Mouse (Mus musculus): Measurements from ENCODE around the gene Pa2g4.
"Not testable (repeated sequence)": the region's sequence is repeated elsewhere in the genome, so short reads cannot be mapped to it uniquely, and the experiment has no call there.

The Pa2g4 gene

DNA sequence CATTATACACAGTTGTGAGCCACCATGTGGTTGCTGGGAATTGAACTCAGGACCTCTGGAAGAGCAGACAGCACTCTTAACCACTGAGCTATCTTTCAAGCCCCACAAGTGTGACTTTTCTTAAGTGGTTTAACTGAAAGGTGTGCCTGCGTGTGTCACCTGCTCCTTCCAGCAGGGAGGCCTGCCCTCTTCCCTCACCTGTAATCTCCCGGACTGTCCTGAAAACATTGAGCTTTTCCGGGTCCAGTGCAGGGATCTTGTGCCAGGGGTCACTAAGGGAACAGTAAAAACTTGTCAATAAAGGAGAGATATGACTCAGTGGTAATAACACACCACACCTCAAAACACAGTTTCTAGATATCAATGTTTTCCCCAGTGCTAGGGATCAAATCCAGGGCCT lies 13.5 kb upstream of the Pa2g4 start:
- DNase-seq (ENCODE audit: extremely low spot score), result no peak

DNA sequence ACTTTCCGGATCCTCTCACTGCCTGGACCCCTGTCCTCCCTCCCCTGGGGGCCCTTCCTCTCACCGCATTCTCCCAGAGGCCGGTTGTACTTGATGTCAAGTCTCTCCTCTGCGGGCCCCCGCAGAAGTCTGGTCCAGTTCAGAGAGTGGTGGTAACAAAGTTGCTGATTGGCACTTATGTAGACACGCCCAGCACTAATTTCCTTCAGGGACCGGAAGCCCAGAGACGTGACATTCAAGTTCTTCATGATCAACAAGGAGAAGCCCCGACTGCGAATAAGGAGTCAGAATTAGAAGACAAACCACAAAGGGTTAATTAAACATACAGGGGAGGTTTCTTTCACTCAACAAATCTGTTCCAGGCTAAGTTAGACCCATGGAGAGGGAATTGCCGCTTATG lies 12.5 kb upstream of the Pa2g4 start:
- no peak for DNase-seq (ENCODE audit: extremely low spot score)

DNA sequence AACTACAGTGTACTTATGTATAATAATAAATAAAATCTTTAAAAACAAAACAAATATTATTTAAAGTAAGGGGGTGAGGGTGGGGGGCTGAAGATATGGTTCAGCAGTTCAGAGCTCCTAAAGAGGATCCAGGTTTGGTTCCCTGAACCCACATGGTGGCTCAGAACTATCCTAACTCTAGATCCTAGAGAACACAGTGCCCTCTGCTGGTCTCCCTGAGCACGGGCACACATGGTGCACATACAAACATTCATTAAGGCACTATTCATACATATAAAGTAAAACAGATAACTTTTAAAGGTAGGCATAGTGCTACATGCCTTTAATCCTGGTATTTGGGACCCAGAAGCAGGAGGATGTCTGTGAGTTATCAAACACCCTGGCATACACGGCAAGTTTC lies 9.3 kb upstream of the Pa2g4 start:
- DNase-seq (ENCODE audit: extremely low spot score), result no peak

DNA sequence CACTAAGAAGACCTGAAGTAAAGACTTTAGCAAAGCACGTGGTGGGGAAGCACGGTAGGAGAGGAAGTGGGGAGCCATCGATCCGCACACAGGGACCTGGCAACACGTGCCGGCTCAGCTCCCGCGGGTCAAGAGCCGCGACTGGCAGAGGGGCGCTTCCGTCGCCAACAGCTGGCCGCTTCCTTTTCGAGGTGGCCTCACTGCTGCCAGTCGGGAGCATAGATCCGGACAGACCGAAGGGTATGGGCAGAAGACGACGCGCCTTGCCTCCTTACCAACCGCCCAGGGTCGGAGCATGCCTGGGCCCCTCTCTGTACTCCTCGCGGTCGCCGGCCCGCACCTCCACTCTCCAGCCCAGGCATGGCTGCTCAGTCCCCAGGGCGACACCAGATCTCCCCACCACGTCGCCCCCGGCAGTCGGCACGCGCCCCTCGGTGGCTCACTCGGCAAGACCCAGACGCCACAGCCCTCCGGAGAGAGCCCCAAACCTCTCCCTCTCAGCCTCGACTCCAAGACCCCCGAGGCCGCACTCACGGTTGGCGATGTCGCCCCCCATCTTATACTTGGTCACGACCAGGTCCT lies 490 bp downstream of the Pa2g4 start:
- peak; percentile 61 for DNase-seq (ENCODE audit: extremely low spot score)

DNA sequence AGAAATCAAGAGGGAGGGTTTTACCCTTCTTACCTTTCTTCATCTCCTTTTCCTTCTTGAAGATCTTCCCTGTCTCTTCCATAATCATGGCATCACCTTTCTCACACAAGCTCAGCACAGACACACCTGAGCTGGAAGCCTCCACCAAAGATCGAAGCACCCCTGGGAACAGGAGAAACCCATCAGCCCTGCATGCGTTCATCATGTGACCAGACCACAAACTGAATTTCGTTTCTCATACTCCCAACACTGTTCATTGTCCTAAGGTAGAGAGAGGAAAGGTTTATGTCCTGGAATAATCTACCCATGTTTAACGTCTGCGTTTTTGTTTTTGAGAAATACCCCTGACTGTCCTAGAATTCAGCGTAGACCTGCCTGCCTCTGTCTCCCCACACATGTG lies 2.2 kb downstream of the Pa2g4 start:
- DNase-seq (ENCODE audit: extremely low spot score), result no peak

DNA sequence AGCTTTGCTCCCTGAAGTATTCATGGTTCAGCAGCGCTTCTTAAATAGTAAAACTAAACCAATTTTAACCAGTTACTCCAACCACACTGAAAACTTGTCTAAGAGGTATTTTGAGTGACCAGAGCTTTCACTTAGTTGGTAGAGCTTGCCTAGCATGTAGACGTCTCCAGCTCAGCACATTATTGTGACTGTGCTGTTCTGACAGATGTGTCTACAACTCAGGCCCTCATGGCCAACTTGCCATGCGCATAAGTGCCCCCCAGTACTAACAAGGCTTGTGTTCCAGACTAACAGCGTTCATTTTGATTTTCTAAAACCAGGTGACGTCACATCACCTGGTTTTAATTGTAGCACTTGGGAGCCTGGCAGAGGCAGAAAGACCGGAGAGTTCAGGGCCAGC lies 8.8 kb downstream of the Pa2g4 start:
- no peak for DNase-seq (ENCODE audit: extremely low spot score)

DNA sequence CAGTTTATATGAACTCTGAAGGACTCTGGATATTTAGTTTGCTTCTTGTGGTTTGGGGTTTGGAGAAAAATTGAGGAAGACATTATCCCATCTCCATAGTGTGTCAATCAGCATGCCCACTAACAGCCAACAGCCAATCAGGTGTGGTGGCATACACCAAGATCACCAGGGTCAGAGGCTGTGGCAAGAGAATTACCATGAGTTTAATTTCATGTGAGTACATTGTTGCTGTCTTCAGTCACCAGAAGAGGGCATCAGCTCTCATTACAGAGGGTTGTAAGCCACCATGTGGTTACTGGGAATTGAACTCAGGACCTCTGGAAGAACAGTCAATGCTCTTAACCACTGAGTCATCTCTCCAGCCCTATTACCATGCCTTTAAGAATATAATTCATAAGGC lies 9.5 kb downstream of the Pa2g4 start:
- DNase-seq (ENCODE audit: extremely low spot score), result no peak

DNA sequence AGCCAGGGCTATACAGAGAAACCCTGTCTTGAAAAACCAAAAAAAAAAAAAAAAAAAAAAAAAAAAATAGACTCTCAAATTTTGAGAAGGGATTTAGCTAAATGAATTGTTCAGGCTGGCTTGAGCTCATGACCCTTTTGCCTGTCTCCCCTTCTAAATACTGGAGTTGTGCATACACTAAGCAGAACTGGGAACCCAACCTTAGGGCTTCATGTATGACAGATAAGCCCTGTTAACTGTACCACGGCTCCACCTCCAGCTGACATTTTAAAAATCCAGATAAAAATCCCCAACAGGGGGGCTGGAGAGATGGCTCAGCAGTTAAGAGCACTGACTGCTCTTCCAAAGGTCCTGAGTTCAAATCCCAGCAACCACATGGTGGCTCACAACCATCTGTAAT lies 10.2 kb downstream of the Pa2g4 start:
- DNase-seq (ENCODE audit: extremely low spot score), result not testable (repeated sequence)

DNA sequence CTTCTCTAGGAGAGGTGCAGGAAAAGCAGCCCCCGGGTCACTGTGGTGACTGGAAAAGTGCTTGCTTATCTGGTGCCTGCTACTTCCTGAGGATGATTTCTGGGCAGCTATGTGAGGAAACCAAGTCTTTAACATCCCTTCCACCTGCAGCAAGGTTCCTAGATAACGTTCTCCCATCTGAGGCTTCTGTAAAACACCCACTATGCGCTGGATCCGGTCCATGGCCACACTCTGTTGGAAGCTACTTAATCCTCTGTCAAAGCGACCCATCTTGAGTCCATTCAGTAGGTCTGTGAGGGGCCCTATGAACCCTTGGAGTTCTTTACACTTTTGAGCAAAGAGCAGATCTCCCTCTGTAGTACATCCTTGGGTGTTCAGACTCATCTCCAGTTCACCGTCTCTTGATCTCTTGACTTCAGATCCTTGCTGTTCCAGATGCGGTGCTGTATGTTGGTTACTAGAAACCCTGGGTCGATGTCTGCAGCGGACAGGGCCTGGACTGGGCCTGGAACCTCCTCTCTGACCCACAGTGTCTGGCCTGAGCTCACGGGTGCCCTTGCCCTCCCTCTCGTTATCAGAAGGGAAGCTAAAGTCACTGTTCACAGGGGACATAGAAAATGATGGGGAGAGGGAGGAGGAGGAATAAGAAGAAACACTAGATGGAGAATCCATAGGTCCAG lies 15.5 kb downstream of the Pa2g4 start:
- DNase-seq (ENCODE audit: extremely low spot score), result not testable (repeated sequence)

DNA sequence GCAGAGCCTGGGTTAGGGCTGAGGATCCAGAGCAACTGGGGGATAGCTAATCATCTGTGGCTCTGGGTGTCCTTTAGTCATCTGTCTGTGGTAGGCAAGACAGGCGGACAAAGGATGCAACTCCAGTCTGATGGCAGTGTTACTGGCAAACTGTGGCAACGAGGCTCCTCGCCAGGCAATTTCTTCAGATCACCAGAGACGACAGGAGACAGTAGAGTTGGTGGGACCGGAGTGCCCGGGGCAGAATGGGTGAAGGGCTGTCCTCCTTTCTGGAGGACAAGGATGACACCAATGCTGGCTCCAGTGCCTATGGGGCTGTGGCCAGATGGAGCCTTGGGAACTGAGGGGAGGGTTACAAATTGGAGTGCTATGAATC lies 16.1 kb downstream of the Pa2g4 start:
- not testable (repeated sequence) for DNase-seq (ENCODE audit: extremely low spot score)

DNA sequence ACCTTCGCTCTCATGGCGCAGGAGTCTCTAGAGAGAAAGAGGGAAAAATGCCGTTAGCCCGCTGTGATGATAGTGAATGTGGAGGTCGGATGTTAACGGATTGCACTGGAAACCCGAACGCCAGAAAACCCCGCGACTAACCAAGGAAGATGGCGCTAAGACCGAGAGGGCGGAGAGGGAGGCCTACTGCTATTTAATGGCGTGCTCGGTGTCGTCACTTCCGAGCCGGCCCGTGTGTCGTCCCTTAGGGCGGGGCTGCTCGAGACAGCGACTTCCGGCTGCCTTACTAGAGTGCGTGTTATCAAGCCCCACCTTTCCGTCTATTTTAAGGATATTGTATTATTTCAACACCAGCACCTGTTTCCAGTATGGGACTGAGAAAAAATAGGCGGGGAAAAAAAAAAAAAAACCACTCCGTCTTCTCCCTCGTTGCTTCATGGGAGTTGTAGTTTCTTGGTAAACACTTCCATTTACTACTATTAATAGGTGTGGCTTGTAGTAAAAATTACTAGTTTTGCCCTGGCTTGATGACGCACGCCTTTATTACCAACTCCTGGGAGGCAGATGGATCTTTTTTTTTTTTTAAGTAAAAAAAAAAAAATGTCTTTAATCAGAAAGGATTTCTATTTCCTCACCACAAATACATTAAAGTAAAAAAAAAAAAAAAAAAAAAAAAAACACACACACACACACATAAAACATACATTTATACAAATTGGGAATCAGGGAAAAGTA lies 16.7 kb downstream of the Pa2g4 start, which contains the start of gene Rpl41:
TSS of gene Rpl41 (minus strand) at position 359 of the 735 bp plus-strand sequence.
- peak; percentile 93 for DNase-seq (ENCODE audit: extremely low spot score)

DNA sequence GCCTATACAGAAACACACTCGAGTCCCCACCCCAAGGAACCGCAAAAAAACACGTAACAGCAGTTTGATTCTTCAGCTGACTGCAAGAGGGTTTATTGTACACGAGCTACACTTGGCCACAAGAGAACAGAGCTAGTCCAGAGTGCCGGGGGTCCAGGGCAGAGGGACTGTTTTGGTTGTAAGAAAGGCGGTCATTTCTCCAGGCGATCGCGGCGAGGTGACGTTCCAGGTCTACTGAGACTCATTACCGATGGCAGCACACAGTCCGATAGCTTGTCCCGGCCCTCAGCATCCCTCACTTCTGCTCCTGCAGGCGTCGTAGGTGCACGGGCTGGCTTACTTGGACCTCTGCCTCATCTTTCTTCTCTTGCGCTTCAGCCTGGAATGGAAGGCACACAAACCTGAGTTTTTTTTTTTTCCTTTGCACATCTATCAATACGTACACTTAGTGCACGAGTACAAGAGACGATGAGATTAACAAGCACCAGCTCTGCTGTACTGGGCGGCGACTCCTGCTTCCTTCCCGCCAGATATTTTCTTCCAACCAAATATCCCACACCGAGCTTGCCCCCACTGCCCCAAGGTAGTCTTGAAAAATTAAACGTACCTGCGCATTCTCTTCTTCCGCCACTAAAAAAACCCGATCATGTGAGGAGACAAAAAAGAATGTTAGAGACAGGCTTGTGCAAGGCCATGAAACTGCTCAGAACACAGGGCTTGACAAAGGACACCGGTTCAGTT lies 17.6 kb downstream of the Pa2g4 start:
- not testable (repeated sequence) for DNase-seq (ENCODE audit: extremely low spot score)

DNA sequence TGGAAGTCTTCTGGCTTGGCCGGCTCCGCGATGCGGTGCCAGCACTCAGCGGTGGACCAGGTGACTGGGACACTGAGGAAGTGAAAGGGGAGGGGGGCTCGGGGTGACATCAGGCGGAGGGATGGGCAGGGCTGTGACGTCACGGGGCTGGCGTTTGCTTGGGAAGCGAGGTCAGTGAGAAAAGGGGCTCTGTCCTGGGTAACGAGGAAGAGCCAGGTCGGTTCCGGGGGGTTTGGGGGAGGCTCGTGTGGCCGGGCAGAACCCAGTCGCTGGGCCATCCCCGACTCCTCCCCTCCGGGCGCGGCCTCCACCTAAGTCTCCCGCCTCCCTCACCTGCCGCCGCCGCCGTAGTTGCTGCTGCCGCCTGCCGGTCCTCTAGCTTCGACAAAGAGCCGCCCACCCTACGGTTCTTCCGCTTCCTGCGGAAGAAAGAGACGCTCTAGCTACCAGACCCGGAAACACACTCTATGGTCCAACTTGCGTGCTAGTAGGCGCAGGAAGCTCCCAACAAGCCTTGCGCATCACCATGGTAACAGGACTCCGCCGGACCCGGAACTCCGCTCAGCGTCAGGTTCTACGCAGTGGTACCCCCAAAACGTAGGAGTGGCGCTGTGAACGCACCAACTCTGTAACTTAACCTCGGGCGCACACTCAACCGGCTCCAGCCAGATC lies 18.3 kb downstream of the Pa2g4 start, which contains the start of gene Zc3h10:
TSS of gene Zc3h10 (minus strand) at position 414 of the 672 bp plus-strand sequence.
- peak; percentile 94 for DNase-seq (ENCODE audit: extremely low spot score)

DNA sequence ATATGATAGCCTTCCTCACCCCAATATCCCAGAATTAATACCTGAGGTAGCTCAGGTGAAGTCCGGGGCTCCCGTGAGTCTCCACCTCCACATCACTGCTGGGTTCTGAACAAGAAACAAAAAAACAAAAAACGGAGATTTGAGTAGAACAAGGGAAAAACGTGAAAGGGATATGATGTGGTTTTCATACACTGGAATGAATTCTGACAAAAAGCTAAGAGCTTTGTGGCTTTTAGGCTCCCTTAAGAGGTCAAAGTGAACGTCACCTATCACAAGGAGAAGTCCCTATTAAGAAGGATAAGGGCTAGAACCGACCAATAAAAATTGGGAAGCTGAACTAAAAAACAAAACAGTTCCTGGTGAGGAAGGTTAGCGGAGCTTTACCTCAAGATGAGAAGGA lies 19.0 kb downstream of the Pa2g4 start:
- no peak for DNase-seq (ENCODE audit: extremely low spot score)

DNA sequence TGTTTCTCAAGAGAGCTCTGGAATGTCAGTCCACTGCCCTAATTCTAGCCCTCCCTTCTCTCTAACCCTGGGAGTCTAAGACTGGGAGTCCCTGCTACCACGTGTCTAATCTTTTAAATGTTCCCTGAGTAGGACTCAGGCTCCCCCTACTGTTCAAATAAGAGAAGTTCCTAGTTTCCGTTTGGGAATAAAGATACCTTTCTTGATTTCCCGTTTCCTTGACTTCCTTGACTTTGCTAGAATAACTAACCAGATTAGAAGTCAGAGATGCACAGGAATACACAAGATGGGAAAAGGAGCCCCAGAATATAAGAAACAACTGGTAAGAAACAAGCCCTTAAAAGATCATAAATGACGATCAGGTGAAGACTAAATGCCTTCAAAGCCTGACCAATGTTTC lies 19.4 kb downstream of the Pa2g4 start:
- peak; percentile 59 for DNase-seq (ENCODE audit: extremely low spot score)

DNA sequence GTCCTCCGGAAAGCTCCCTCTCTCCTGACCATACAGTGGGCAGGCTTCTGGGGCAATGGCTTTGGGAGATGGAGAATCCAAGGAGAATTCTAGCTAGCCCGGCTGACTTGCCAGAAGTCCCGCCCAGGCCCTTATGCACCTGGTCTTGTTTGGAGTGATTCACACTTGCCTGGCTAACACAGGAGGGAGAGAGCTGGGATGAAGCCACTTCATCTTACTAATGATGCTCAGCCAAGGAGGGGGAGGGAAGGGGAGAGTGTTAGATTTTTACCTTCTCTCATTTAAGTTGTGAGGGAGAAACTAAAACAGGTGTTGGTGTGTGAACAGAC lies 20.3 kb downstream of the Pa2g4 start:
- no peak for DNase-seq (ENCODE audit: extremely low spot score)

DNA sequence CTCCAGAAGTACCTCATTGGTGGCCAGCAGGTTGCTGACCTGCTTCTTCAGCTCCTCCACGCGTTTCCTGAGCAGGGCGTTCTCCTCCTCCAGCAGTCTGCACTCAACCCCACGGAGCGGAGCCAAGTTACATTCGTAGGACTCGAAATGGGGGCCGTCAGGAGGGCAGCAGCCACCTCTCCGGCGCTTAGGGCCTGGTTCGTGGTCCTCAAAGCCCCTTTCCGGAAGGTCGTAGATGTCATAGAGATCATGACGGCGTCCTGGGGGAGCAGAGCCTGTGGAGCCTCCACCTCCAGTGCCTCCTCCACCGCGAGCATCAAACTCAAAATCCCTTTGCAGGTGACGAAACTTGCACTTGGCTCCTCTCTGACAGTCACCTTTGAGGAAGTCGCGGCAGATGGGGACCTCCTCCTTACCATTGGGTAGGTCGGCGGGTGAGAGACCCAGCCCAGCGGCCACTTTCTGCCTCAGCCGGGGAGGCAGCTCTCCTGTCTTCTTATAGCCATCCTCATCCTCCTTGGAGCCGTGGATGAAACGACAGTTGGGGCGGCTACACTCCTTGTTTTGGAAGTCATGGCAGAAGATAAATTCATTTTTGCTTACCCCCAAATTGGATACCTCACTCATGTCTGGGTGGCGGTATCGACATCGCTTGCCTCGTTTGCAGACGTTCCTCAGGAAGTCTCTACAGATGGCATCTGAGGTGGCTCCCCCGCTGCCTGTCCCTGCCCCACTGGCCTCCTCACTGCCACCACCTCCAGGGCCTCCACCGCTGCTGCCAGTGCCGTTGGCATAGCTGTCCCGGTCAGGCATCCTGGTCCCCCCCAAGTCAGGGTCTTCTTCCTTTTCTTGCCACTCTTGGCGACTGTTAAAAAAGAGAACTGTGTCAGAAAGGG lies 20.9 kb downstream of the Pa2g4 start:
- DNase-seq (ENCODE audit: extremely low spot score), result no peak

DNA sequence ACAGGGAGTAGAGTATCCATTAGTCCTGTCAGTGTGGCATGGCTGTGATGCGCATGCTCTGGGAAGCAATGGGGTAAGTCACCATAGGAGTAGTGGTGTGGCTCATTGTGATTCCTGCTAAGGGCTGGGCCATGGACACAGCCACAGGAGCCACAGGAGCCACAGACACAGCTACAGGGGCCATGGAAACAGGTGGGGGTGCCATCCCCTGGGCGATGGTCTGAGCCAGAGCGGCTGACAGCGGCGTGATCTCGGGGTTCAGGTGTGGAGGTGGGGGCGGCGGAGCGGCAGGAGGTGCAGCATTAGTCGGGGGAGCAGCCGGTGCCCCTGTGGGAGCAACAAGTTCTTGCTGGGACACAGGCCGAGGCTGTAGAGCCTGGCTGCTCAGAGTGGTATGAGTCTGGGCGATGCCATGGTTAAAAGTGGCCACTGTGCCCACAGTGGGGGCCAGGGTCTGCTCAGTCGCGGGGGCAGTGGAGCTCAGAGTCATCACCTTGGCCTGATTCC lies 21.6 kb downstream of the Pa2g4 start:
- DNase-seq (ENCODE audit: extremely low spot score), result no peak

DNA sequence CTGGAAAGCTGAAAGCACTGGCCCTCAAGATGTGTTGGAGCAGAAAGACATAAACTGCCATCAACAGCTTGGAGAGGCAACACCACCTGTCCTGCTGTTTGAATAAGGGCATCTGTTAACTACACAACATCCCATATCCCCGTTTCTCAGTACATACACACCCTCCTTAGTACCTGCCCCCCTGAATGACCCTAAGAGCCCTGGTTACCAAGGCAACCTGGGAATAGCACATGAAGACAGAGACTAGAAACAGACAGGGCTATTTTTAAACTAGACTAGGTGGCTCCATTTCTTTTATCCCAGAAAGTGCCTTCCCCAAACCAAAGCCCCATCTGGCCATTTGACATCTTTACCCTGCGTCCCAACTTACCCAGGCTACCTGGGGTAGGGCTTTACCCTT lies 22.7 kb downstream of the Pa2g4 start:
- no peak for DNase-seq (ENCODE audit: extremely low spot score)

DNA sequence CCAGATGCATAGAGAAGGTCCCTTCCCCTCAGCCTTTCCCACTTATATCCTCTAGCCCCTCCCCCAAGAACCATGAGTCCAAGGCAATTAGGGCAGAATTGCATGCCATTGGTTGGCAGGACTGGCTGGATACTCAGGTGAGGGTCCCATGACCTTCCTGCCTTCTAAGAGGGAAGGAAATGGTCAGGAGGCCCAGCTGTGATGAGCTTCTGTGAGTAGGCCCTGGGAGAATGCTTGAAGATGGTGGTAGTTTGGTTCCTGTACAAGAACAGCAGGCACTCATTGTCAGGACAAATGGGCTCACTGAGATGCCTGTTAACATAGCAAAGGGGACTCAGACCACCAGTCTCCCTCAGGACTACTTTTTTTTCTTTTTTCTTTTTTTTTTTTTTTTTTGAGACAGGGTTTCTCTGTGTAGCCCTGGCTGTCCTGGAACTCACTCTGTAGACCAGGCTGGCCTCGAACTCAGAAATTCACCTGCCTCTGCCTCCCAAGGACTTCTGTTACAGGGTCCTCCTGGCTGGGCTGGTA lies 27.4 kb downstream of the Pa2g4 start:
- DNase-seq (ENCODE audit: extremely low spot score), result no peak

Measured in embryo, embryonic 9.5 days (tissue).